Mouse (Mus musculus): ENCODE measurements at regions not wholly inside any gene's neighbourhood (a gene's known extent, or its start where the extent isn't known, plus 50 kb on each side); places are given as distances from the start of the nearest gene placed in this dataset.

GRCm38 (mm10) chr19:21140456-21140855 is 131.6 kb upstream of the Zfand5 start:
- peaks cover 24% of the 10 kb centered on the region for H3K4me1 ChIP-seq (replicated peaks)
- H3K27ac ChIP-seq: no peak overlapping the region
- 72% methylated on average over 3 of the region's 3 CpGs for WGBS
- no peaks in the 10 kb centered on the region for H3K36me3 ChIP-seq
- H3K4me3 ChIP-seq: no peak overlapping the region
- no peaks in the 10 kb centered on the region for H3K9me3 ChIP-seq
- no peak for DNase-seq (ENCODE audit: low spot score)
- H3K27me3 ChIP-seq (ENCODE audit: insufficient read depth, poor library complexity, severe bottlenecking): no peaks in the 10 kb centered on the region

GRCm38 (mm10) chr19:21138998-21139495 is 133.0 kb upstream of the Zfand5 start:
- 85% methylated on average over 8 of the region's 8 CpGs for WGBS
- H3K27ac ChIP-seq: no peak overlapping the region
- no peak for DNase-seq (ENCODE audit: low spot score)
- no peaks in the 10 kb centered on the region for H3K36me3 ChIP-seq
- no peaks in the 10 kb centered on the region for H3K27me3 ChIP-seq (ENCODE audit: insufficient read depth, poor library complexity, severe bottlenecking)
- no peak overlapping the region for H3K4me3 ChIP-seq
- H3K9me3 ChIP-seq: no peaks in the 10 kb centered on the region
- H3K4me1 ChIP-seq (replicated peaks): peaks cover 19% of the 10 kb centered on the region

GRCm38 (mm10) chr19:21136756-21137155 is 135.3 kb upstream of the Zfand5 start:
- H3K27ac ChIP-seq: no peak overlapping the region
- WGBS: 79% methylated on average over 1 of the region's 1 CpGs
- H3K4me3 ChIP-seq: no peak overlapping the region
- no peaks in the 10 kb centered on the region for H3K36me3 ChIP-seq
- H3K4me1 ChIP-seq (replicated peaks): peaks cover 15% of the 10 kb centered on the region
- no peak for DNase-seq (ENCODE audit: low spot score)
- H3K27me3 ChIP-seq (ENCODE audit: insufficient read depth, poor library complexity, severe bottlenecking): no peaks in the 10 kb centered on the region
- no peaks in the 10 kb centered on the region for H3K9me3 ChIP-seq

GRCm38 (mm10) chr19:21135998-21136380 is 136.1 kb upstream of the Zfand5 start:
- Histone ChIP-seq H3K27me3 (ENCODE audit: insufficient read depth, poor library complexity, severe bottlenecking) (no peaks in the 10 kb centered on the region), H3K36me3 (no peaks in the 10 kb centered on the region), H3K4me1 (replicated peaks) (peaks cover 15% of the 10 kb centered on the region), H3K9me3 (no peaks in the 10 kb centered on the region), H3K27ac (peak overlapping the region; percentile 23; the same call in 1 of the 2 replicates), H3K4me3 (no peak overlapping the region)
- DNase-seq (ENCODE audit: low spot score): no peak
- WGBS: 46% methylated on average over 5 of the region's 5 CpGs

- H3K4me3 ChIP-seq: no peak overlapping the region
- H3K36me3 ChIP-seq: no peaks in the 10 kb centered on the region
- no peaks in the 10 kb centered on the region for H3K9me3 ChIP-seq
- no peaks in the 10 kb centered on the region for H3K27me3 ChIP-seq (ENCODE audit: insufficient read depth, poor library complexity, severe bottlenecking)
- WGBS: 36% methylated on average over 6 of the region's 6 CpGs
- no peak for DNase-seq (ENCODE audit: low spot score)
- peak overlapping the region; percentile 23; the same call in 1 of the 2 replicates for H3K27ac ChIP-seq
- H3K4me1 ChIP-seq (replicated peaks): peaks cover 15% of the 10 kb centered on the region
Observed at GRCm38 (mm10) chr19:21135297-21135997, 136.6 kb upstream of the Zfand5 start.

- H3K27me3 ChIP-seq (ENCODE audit: insufficient read depth, poor library complexity, severe bottlenecking): no peaks in the 10 kb centered on the region
- WGBS: 89% methylated on average over 5 of the region's 5 CpGs
- H3K9me3 ChIP-seq: no peaks in the 10 kb centered on the region
- H3K4me3 ChIP-seq: no peak overlapping the region
- no peak for DNase-seq (ENCODE audit: low spot score)
- no peak overlapping the region for H3K27ac ChIP-seq
- H3K4me1 ChIP-seq (replicated peaks): no peaks in the 10 kb centered on the region
- H3K36me3 ChIP-seq: no peaks in the 10 kb centered on the region
Observed at GRCm38 (mm10) chr19:21129653-21130052, 142.4 kb upstream of the Zfand5 start.

GRCm38 (mm10) chr19:21127079-21127745 is 144.9 kb upstream of the Zfand5 start:
- Histone ChIP-seq H3K27ac (no peak overlapping the region), H3K9me3 (no peaks in the 10 kb centered on the region), H3K36me3 (no peaks in the 10 kb centered on the region), H3K4me1 (replicated peaks) (no peaks in the 10 kb centered on the region), H3K27me3 (ENCODE audit: insufficient read depth, poor library complexity, severe bottlenecking) (no peaks in the 10 kb centered on the region), H3K4me3 (no peak overlapping the region)
- DNase-seq (ENCODE audit: low spot score): no peak
- 93% methylated on average over 8 of the region's 8 CpGs for WGBS

GRCm38 (mm10) chr19:21126670-21127069 is 145.4 kb upstream of the Zfand5 start:
- Histone ChIP-seq H3K9me3 (no peaks in the 10 kb centered on the region), H3K36me3 (no peaks in the 10 kb centered on the region), H3K4me1 (replicated peaks) (no peaks in the 10 kb centered on the region), H3K27me3 (ENCODE audit: insufficient read depth, poor library complexity, severe bottlenecking) (no peaks in the 10 kb centered on the region), H3K4me3 (no peak overlapping the region), H3K27ac (no peak overlapping the region)
- DNase-seq (ENCODE audit: low spot score): no peak
- WGBS: 91% methylated on average over 2 of the region's 2 CpGs

GRCm38 (mm10) chr19:21119477-21119876 is 152.6 kb upstream of the Zfand5 start:
- no peak overlapping the region for H3K27ac ChIP-seq
- 85% methylated on average over 6 of the region's 6 CpGs for WGBS
- H3K9me3 ChIP-seq: no peaks in the 10 kb centered on the region
- no peaks in the 10 kb centered on the region for H3K27me3 ChIP-seq (ENCODE audit: insufficient read depth, poor library complexity, severe bottlenecking)
- no peak overlapping the region for H3K4me3 ChIP-seq
- no peaks in the 10 kb centered on the region for H3K4me1 ChIP-seq (replicated peaks)
- DNase-seq (ENCODE audit: low spot score): no peak
- no peaks in the 10 kb centered on the region for H3K36me3 ChIP-seq

GRCm38 (mm10) chr19:21118782-21119181 is 153.3 kb upstream of the Zfand5 start:
- DNase-seq (ENCODE audit: low spot score): no peak
- 91% methylated on average over 4 of the region's 4 CpGs for WGBS

GRCm38 (mm10) chr19:21115693-21116092 is 156.4 kb upstream of the Zfand5 start:
- WGBS: 94% methylated on average over 2 of the region's 2 CpGs
- Histone ChIP-seq H3K9me3 (no peaks in the 10 kb centered on the region), H3K36me3 (no peaks in the 10 kb centered on the region), H3K4me3 (no peak overlapping the region), H3K4me1 (replicated peaks) (no peaks in the 10 kb centered on the region), H3K27ac (no peak overlapping the region), H3K27me3 (ENCODE audit: insufficient read depth, poor library complexity, severe bottlenecking) (no peaks in the 10 kb centered on the region)
- no peak for DNase-seq (ENCODE audit: low spot score)

More at GRCm38 (mm10) chr19:21118782-21119181, 153.3 kb upstream of the Zfand5 start:
- H3K27me3 ChIP-seq (ENCODE audit: insufficient read depth, poor library complexity, severe bottlenecking): no peaks in the 10 kb centered on the region
- no peaks in the 10 kb centered on the region for H3K9me3 ChIP-seq
- H3K36me3 ChIP-seq: no peaks in the 10 kb centered on the region
- H3K4me1 ChIP-seq (replicated peaks): no peaks in the 10 kb centered on the region
- no peak overlapping the region for H3K27ac ChIP-seq
- no peak overlapping the region for H3K4me3 ChIP-seq

- no peaks in the 10 kb centered on the region for H3K27me3 ChIP-seq (ENCODE audit: insufficient read depth, poor library complexity, severe bottlenecking)
- WGBS: 92% methylated on average over 5 of the region's 5 CpGs
- H3K27ac ChIP-seq: no peak overlapping the region
- no peaks in the 10 kb centered on the region for H3K9me3 ChIP-seq
- DNase-seq (ENCODE audit: low spot score): no peak
- H3K4me3 ChIP-seq: no peak overlapping the region
- H3K36me3 ChIP-seq: no peaks in the 10 kb centered on the region
- 0 out of 2 replicates have a peak, but pooled peaks cover 5% of the 10 kb centered on the region for H3K4me1 ChIP-seq (replicated peaks)
Observed at GRCm38 (mm10) chr19:21111836-21112235, 157.8 kb upstream of the Tmc1 start.

GRCm38 (mm10) chr19:21108311-21108710 is 154.3 kb upstream of the Tmc1 start:
- H3K4me1 ChIP-seq (replicated peaks): 0 out of 2 replicates have a peak, but pooled peaks cover 8% of the 10 kb centered on the region
- no peak overlapping the region for H3K4me3 ChIP-seq
- DNase-seq (ENCODE audit: low spot score): no peak
- no peaks in the 10 kb centered on the region for H3K9me3 ChIP-seq
- no peak overlapping the region for H3K27ac ChIP-seq
- WGBS: 86% methylated on average over 2 of the region's 2 CpGs
- H3K27me3 ChIP-seq (ENCODE audit: insufficient read depth, poor library complexity, severe bottlenecking): no peaks in the 10 kb centered on the region
- H3K36me3 ChIP-seq: no peaks in the 10 kb centered on the region

All from hindbrain, embryonic 10.5 days (tissue).